Mouse (Mus musculus): ENCODE results near the gene Cdh3. TPM values are rescaled to one million over a fixed set of nuclear protein-coding genes. Genes with fewer than 3 reads are reported as not detected.

Cdh3 gene
- polyA plus RNA-seq, 1 experiment: 1.2 TPM

DNA sequence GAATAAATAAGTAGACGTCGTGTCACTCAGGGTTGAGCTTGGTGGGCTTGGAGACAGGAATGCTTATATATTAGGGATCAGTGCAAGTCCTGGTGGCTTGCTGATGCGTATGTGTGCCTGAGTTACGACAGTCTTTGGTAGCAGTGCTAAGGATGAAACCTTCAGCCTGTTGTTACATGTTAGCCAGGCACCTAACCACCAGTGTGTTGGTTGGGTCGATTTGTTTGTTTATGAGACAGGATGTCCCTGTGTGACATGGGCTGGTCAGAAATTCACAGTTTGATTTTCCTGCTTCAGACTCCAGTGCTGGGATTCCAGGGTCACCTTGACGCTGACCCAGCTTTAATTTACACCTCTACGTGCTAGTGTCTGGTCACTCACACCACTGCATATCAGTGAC lies 95.0 kb downstream of the Cdh3 start:
- H3K27ac ChIP-seq (ENCODE audit: control insufficient read depth, insufficient read depth, low read depth, low read length): no peak overlapping the region
- no peaks in the 10 kb centered on the region; the same call in 1 of the 2 replicates for H3K27me3 ChIP-seq (ENCODE audit: control insufficient read depth, insufficient read depth, low read length)
- TF ChIP-seq POLR2A (IDR thresholded peaks at IDR 0.05; ENCODE audit: control insufficient read depth, low read depth, low read length): no peak
- no peak for TF ChIP-seq CTCF (IDR thresholded peaks at IDR 0.05; ENCODE audit: control insufficient read depth, insufficient read depth, insufficient replicate concordance, low read depth, low read length)

DNA sequence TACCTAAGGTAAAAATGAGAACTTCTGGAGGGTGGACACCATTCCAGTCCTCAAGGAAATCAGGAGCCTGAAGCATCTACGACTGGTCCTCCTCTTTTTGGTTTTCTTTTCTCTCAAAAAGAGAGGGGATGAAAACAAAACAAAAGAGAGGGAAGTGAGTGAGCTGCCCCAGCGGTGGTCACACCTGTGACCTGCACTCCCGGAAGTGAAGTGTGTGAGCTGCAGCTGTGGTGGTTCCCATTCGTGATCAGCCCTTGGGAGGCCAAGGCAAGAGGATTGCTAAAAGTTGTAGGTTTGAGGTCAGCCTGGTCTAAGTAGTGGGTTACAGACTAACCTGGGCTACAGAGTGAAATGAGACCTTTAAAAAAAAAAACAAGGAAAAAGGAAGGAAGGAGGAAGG lies 95.4 kb downstream of the Cdh3 start:
- TF ChIP-seq POLR2A (IDR thresholded peaks at IDR 0.05; ENCODE audit: control insufficient read depth, low read depth, low read length): no peak
- TF ChIP-seq CTCF (IDR thresholded peaks at IDR 0.05; ENCODE audit: control insufficient read depth, insufficient read depth, insufficient replicate concordance, low read depth, low read length): no peak
- H3K4me3 ChIP-seq (ENCODE audit: control insufficient read depth, low read depth, low read length): no peak overlapping the region
- H3K27me3 ChIP-seq (ENCODE audit: control insufficient read depth, insufficient read depth, low read length): no peaks in the 10 kb centered on the region; the same call in 1 of the 2 replicates

More for the DNA sequence above, 95.0 kb downstream of the Cdh3 start:
- Histone ChIP-seq H3K4me1 (ENCODE audit: control insufficient read depth, insufficient read depth, low read length) (peaks cover 13% of the 10 kb centered on the region), H3K4me3 (ENCODE audit: control insufficient read depth, low read depth, low read length) (no peak overlapping the region), H3K36me3 (ENCODE audit: control insufficient read depth, insufficient read depth, low read length) (no peaks in the 10 kb centered on the region)

DNA sequence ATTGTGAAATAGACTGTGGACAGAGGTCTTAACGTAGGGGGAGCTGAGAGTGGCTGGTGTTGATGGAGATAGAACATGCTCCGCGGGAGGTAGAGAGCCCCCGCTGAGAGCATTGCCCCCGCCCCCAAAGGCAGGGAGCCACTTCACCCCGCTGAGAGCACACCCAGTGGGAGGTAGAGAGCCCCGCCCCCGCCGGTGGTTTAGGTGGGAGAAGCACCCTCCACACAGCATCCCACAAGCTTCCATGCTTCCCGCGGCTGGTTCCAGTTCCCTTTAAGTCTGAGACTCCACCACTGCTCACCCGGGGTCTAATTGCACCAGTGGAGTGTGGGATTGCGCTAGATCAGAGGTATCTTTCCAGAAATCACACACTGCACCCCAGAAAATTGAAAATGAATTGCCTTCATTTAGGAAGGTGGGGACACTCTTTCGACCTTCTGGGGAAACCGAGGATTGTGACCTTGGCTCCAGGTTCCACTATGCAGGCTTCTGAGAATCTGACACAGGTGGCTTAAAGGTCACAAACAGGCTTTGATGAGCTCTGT lies 96.0 kb downstream of the Cdh3 start:
- TF ChIP-seq CTCF (IDR thresholded peaks at IDR 0.05; ENCODE audit: control insufficient read depth, insufficient read depth, insufficient replicate concordance, low read depth, low read length): no peak
- no peak for TF ChIP-seq POLR2A (IDR thresholded peaks at IDR 0.05; ENCODE audit: control insufficient read depth, low read depth, low read length)
- Histone ChIP-seq H3K27me3 (ENCODE audit: control insufficient read depth, insufficient read depth, low read length) (no peaks in the 10 kb centered on the region; the same call in 1 of the 2 replicates), H3K27ac (ENCODE audit: control insufficient read depth, insufficient read depth, low read depth, low read length) (no peak overlapping the region), H3K4me3 (ENCODE audit: control insufficient read depth, low read depth, low read length) (no peak overlapping the region), H3K36me3 (ENCODE audit: control insufficient read depth, insufficient read depth, low read length) (no peaks in the 10 kb centered on the region), H3K4me1 (ENCODE audit: control insufficient read depth, insufficient read depth, low read length) (peaks cover 13% of the 10 kb centered on the region)

More for the DNA sequence above, 95.4 kb downstream of the Cdh3 start:
- H3K27ac ChIP-seq (ENCODE audit: control insufficient read depth, insufficient read depth, low read depth, low read length): no peak overlapping the region
- H3K4me1 ChIP-seq (ENCODE audit: control insufficient read depth, insufficient read depth, low read length): peaks cover 13% of the 10 kb centered on the region
- no peaks in the 10 kb centered on the region for H3K36me3 ChIP-seq (ENCODE audit: control insufficient read depth, insufficient read depth, low read length)

Other genes starting within 250 kb of the Cdh3 start
- gene Smpd3, start 172.9 kb upstream of the Cdh3 start, polyA plus RNA-seq (2012; rRNA removed): 42.3 and 48.8 TPM in 2 replicates
- gene Zfp90, start 95.6 kb upstream of the Cdh3 start, polyA plus RNA-seq (2012; rRNA removed): 1.1 TPM in 2 replicates
- gene 6030452D12Rik, start 10.4 kb upstream of the Cdh3 start, polyA plus RNA-seq (2012; rRNA removed): not detected in 2 replicates
- 9.7 and 9.8 TPM in 2 replicates for gene Gm10073, start 62.6 kb downstream of the Cdh3 start, polyA plus RNA-seq (2012; rRNA removed)
- gene Cdh1, start 92.5 kb downstream of the Cdh3 start, polyA plus RNA-seq (2012; rRNA removed): 0.48 and 1.9 TPM in 2 replicates
- 3.0 and 3.3 TPM in 2 replicates for gene Tango6, start 172.2 kb downstream of the Cdh3 start, polyA plus RNA-seq (2012; rRNA removed)